ENCODE assay signal across 20 mouse cellular contexts in the genomic region with DNA sequence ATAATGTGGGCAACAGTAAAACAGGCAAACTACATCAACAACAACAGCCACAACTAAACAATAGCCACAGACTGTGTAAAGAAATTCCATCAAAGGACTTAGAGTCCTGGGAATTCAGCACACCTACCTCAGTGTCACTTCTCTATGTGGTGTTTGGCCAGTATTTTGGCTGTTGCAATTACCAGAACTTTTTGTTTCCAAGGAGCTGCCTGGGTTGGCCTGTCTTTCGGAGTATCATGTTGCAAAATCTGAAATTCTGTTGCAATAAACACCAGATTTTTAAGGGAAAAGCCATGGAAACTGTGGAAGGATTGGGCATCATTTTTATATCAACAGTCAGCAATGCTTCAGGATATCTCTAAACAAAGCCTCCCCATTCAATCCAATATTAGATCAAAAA.
A peak's percentile ranks its signal among the peaks of the same experiment; 100 is the strongest.
DNase-seq lines count a peak whose midpoint lies in the region; TF ChIP-seq lines count a peak whose summit lies in the region.
"Had no signal": no experiment of that assay in that cellular context is flagged by ENCODE, and none has a peak within 500 bp of the region (broad histone marks: within the 10 kb centered on the region; RNA-seq: fewer than 3 reads in every experiment).

No protein-coding gene starts in this region.

- no peak for TF ChIP-seq POLR2A in heart, adult 2 months (IDR thresholded peaks at IDR 0.05; ENCODE audit: insufficient read depth, low read depth, low read length)

- no peaks in the 10 kb centered on the region for H3K27me3 ChIP-seq in heart, adult 2 months (ENCODE audit: control insufficient read depth, insufficient read depth, low read length)
- H3K27me3 ChIP-seq: CH12.LX; embryonic facial prominence, embryonic 12.5 days; forebrain, embryonic 13.5 days; heart, embryonic 13.5 days; hindbrain, embryonic 13.5 days had no signal

- no peak overlapping the region for H3K9ac ChIP-seq in heart, adult 2 months (ENCODE audit: low read depth, low read length)
- H3K9ac ChIP-seq: embryonic facial prominence, embryonic 12.5 days; forebrain, embryonic 13.5 days; forebrain, postnatal 0 days; heart, embryonic 13.5 days; hindbrain, embryonic 13.5 days had no signal

- intact Hi-C loops in gastrocnemius, adult 2 months (cut with DNase I) = no loop called here
- intact Hi-C loops in heart, adult 2 months (cut with DNase I) = no loop called here
- intact Hi-C loops in left cerebral cortex, postnatal 14 days (cut with DNase I) = no loop called here

- peak; percentile 23 for DNase-seq in gastrocnemius, adult 2 months
- no peak for DNase-seq in gastrocnemius, postnatal 4 days (ENCODE audit: low spot score in 2 of 2)
- DNase-seq in heart, adult 9 months (ENCODE audit: low spot score in 2 of 2) = peak; percentile 10 to 21
- no peak for DNase-seq in heart, adult 2 months
- DNase-seq in adipocyte (ENCODE audit: low spot score) = peak; percentile 89
- peak; percentile 48 for DNase-seq in skeletal muscle tissue, adult 2 months (ENCODE audit: low read depth, low spot score)
- DNase-seq in left cerebral cortex, postnatal 14 days (ENCODE audit: low spot score in 2 of 2) = no peak
- DNase-seq: adrenal gland, adult 8-10 months; cerebellum, adult 11-12 months; cerebellum, adult 9-10 months; cerebellum, postnatal 25 days; forebrain, postnatal 0 days; gastrocnemius, postnatal 10 days; kidney, adult 11 months had no signal

- peak overlapping the region; percentile 6; the same call in 1 of the 2 replicates for H3K27ac ChIP-seq in gastrocnemius, adult 2 months
- no peak overlapping the region for H3K27ac ChIP-seq in heart, adult 2 months
- H3K27ac ChIP-seq: embryonic facial prominence, embryonic 12.5 days; forebrain, embryonic 13.5 days; heart, embryonic 13.5 days; hindbrain, embryonic 13.5 days; hindbrain, postnatal 0 days had no signal

- H3K4me3 ChIP-seq in gastrocnemius, adult 2 months = no peak overlapping the region
- H3K4me3 ChIP-seq in heart, adult 2 months = no peak overlapping the region
- H3K4me3 ChIP-seq: embryonic facial prominence, embryonic 12.5 days; forebrain, embryonic 13.5 days; heart, embryonic 13.5 days; hindbrain, embryonic 13.5 days had no signal

- 89% methylated on average over 1 of the region's 1 CpGs for WGBS in heart, adult 2 months

- no peaks in the 10 kb centered on the region for H3K4me1 ChIP-seq in heart, adult 2 months (ENCODE audit: control insufficient read depth, insufficient read depth, low read length)
- H3K4me1 ChIP-seq: embryonic facial prominence, embryonic 12.5 days; forebrain, embryonic 13.5 days; heart, embryonic 13.5 days; hindbrain, embryonic 13.5 days had no signal

- no peak for TF ChIP-seq CTCF in gastrocnemius, adult 2 months (IDR thresholded peaks at IDR 0.05)
- no peak for TF ChIP-seq CTCF in heart, adult 2 months (IDR thresholded peaks at IDR 0.05)

- no peaks in the 10 kb centered on the region for H3K36me3 ChIP-seq in heart, adult 2 months (ENCODE audit: control insufficient read depth, insufficient read depth, low read length)
- H3K36me3 ChIP-seq: embryonic facial prominence, embryonic 12.5 days; heart, embryonic 13.5 days; hindbrain, embryonic 13.5 days had no signal

- TF ChIP-seq EP300 in heart, adult 2 months (IDR thresholded peaks at IDR 0.05; ENCODE audit: insufficient read depth, low read depth, low read length) = no peak

- H3K79me2 ChIP-seq in heart, adult 2 months (replicated peaks; ENCODE audit: control insufficient read depth, insufficient read depth, low read length) = no peaks in the 10 kb centered on the region

Comparison
In these comparisons a context has a peak if more than half of its experiments do, and no peak if none do; other contexts are left out.
1. DNase-seq: peak in gastrocnemius, adult 2 months (single experiment), heart, adult 9 months (2 of 2), adipocyte (single experiment) and skeletal muscle tissue, adult 2 months (single experiment); none in gastrocnemius, postnatal 4 days (0 of 2), heart, adult 2 months (0 of 2) and left cerebral cortex, postnatal 14 days (0 of 2).